Mouse (Mus musculus) testis, adult 2 months (tissue): ENCODE results near the gene Vwa5b1. TPM values are rescaled to one million over a fixed set of nuclear protein-coding genes. Genes with fewer than 3 reads are reported as not detected.

Experiments used
- H3K27ac ChIP-seq: fragments of 200-500 bp; 2 replicates; pipeline ENCODE4 v1.5.1; 2012; ENCODE audit warnings: low read depth, low read length; ENCODE audit not compliant: control insufficient read depth, insufficient read depth
- H3K27me3 ChIP-seq: fragments of 200-500 bp; 2 replicates; pipeline ENCODE4 v1.6.1; 2012; ENCODE audit warnings: mild to moderate bottlenecking, low read length, moderate library complexity; ENCODE audit not compliant: control insufficient read depth, insufficient read depth
- H3K36me3 ChIP-seq: fragments of 200-500 bp; 2 replicates; pipeline ENCODE4 v1.6.1; 2012; ENCODE audit warnings: mild to moderate bottlenecking, low read length; ENCODE audit not compliant: control insufficient read depth, insufficient read depth
- H3K4me1 ChIP-seq: fragments of 200-500 bp; 2 replicates; pipeline ENCODE4 v1.6.1; 2012; ENCODE audit warnings: low read length; ENCODE audit not compliant: control insufficient read depth, insufficient read depth
- H3K4me3 ChIP-seq: fragments of 200-500 bp; 2 replicates; pipeline ENCODE4 v1.5.1; 2012; ENCODE audit warnings: low read depth, mild to moderate bottlenecking, low read length, moderate library complexity, mixed read lengths; ENCODE audit not compliant: control insufficient read depth
- CTCF ChIP-seq: fragments of 200-500 bp; IDR thresholded peaks from 2 replicates; pipeline ENCODE4 v1.5.1; 2012; ENCODE audit warnings: low read depth, mild to moderate bottlenecking, inconsistent platforms, low read length, moderate library complexity; ENCODE audit not compliant: control insufficient read depth, insufficient read depth, insufficient replicate concordance
- POLR2A ChIP-seq: fragments of 200-500 bp; IDR thresholded peaks from 2 replicates; pipeline ENCODE4 v1.6.1; 2012; ENCODE audit warnings: low read depth, mild to moderate bottlenecking, inconsistent platforms, low read length, moderate library complexity; ENCODE audit not compliant: control insufficient read depth
- polyA plus RNA-seq: library from polyadenylated mRNA; depleted of rRNA; stranded (reverse); fragments of >200 nt; gene quantifications from 2 replicates; pipeline ENCODE4 v1.2.3, GENCODE M21; 2012

Vwa5b1 gene
- polyA plus RNA-seq, 1 experiment: 24.8 TPM

- Histone ChIP-seq H3K27ac (no peak overlapping the region), H3K36me3 (no peaks in the 10 kb centered on the region)
- no peak for TF ChIP-seq POLR2A
- no peak for TF ChIP-seq CTCF
These were observed 59.0 kb downstream of the Vwa5b1 start for GRCm38 (mm10) chr4:138576661-138577060.

GRCm38 (mm10) chr4:138574800-138575606, 60.7 kb downstream of the Vwa5b1 start:
- Histone ChIP-seq H3K4me1 (no peaks in the 10 kb centered on the region), H3K4me3 (no peak overlapping the region), H3K27me3 (no peaks in the 10 kb centered on the region), H3K36me3 (no peaks in the 10 kb centered on the region), H3K27ac (no peak overlapping the region)
- TF ChIP-seq CTCF (no peak), POLR2A (no peak)

More at GRCm38 (mm10) chr4:138576661-138577060, 59.0 kb downstream of the Vwa5b1 start:
- Histone ChIP-seq H3K4me3 (no peak overlapping the region), H3K27me3 (no peaks in the 10 kb centered on the region), H3K4me1 (no peaks in the 10 kb centered on the region)

GRCm38 (mm10) chr4:138569928-138570327, 65.8 kb downstream of the Vwa5b1 start:
- Histone ChIP-seq H3K4me3 (no peak overlapping the region), H3K27me3 (no peaks in the 10 kb centered on the region), H3K27ac (no peak overlapping the region), H3K36me3 (no peaks in the 10 kb centered on the region), H3K4me1 (no peaks in the 10 kb centered on the region)
- no peak for TF ChIP-seq POLR2A
- TF ChIP-seq CTCF: no peak

GRCm38 (mm10) chr4:138568275-138568674, 67.4 kb downstream of the Vwa5b1 start:
- H3K36me3 ChIP-seq: no peaks in the 10 kb centered on the region
- no peak overlapping the region for H3K4me3 ChIP-seq
- TF ChIP-seq POLR2A (no peak), CTCF (no peak)
- H3K27ac ChIP-seq: no peak overlapping the region
- H3K27me3 ChIP-seq: no peaks in the 10 kb centered on the region
- H3K4me1 ChIP-seq: no peaks in the 10 kb centered on the region

GRCm38 (mm10) chr4:138561986-138562385, 73.7 kb downstream of the Vwa5b1 start:
- H3K27ac ChIP-seq: no peak overlapping the region
- TF ChIP-seq POLR2A: no peak
- peak; percentile 96 for TF ChIP-seq CTCF
- no peak overlapping the region for H3K4me3 ChIP-seq
- no peaks in the 10 kb centered on the region for H3K27me3 ChIP-seq
- H3K4me1 ChIP-seq: no peaks in the 10 kb centered on the region; the same call in 1 of the 2 replicates
- H3K36me3 ChIP-seq: no peaks in the 10 kb centered on the region

- no peaks in the 10 kb centered on the region for H3K27me3 ChIP-seq
- peak overlapping the region; percentile 41 for H3K4me3 ChIP-seq
These were observed 80.2 kb downstream of the Vwa5b1 start for GRCm38 (mm10) chr4:138555531-138555930.

GRCm38 (mm10) chr4:138554934-138555333, 80.8 kb downstream of the Vwa5b1 start:
- no peak for TF ChIP-seq POLR2A
- no peak for TF ChIP-seq CTCF
- Histone ChIP-seq H3K27me3 (no peaks in the 10 kb centered on the region), H3K27ac (no peak overlapping the region), H3K4me3 (no peak overlapping the region), H3K36me3 (no peaks in the 10 kb centered on the region), H3K4me1 (peaks cover 16% of the 10 kb centered on the region)

More at GRCm38 (mm10) chr4:138555531-138555930, 80.2 kb downstream of the Vwa5b1 start:
- Histone ChIP-seq H3K4me1 (peaks cover 16% of the 10 kb centered on the region), H3K27ac (no peak overlapping the region), H3K36me3 (no peaks in the 10 kb centered on the region)
- TF ChIP-seq CTCF: no peak
- TF ChIP-seq POLR2A: no peak

- H3K4me1 ChIP-seq: peaks cover 16% of the 10 kb centered on the region
- H3K36me3 ChIP-seq: no peaks in the 10 kb centered on the region
- no peak overlapping the region for H3K27ac ChIP-seq
- no peak for TF ChIP-seq CTCF
- TF ChIP-seq POLR2A: no peak
- no peaks in the 10 kb centered on the region for H3K27me3 ChIP-seq
- H3K4me3 ChIP-seq: no peak overlapping the region
These were observed 81.4 kb downstream of the Vwa5b1 start for GRCm38 (mm10) chr4:138554302-138554701.
